Mouse (Mus musculus) forebrain, embryonic 13.5 days (tissue): ENCODE measurements around the gene Ccdc181. TPM values are rescaled to one million over a fixed set of nuclear protein-coding genes. Genes with fewer than 3 reads are reported as not detected.

Source experiments
- ATAC-seq: fragments of 200-750 bp; cut with Nextera tagmentation; 2 replicates; pipeline ENCODE4 v1.8.0; 2017
- H3K27ac ChIP-seq: fragments of 300-500 bp; sonication (generic); 2 replicates; pipeline ENCODE4 v1.5.1; 2015; ENCODE audit warnings: inconsistent platforms, mild to moderate bottlenecking, moderate library complexity
- H3K27me3 ChIP-seq: fragments of 300-500 bp; sonication (generic); 2 replicates; pipeline ENCODE4 v1.6.1; 2015; ENCODE audit warnings: mild to moderate bottlenecking, inconsistent platforms
- H3K36me3 ChIP-seq: fragments of 300-500 bp; sonication (generic); 2 replicates; pipeline ENCODE4 v1.6.1; 2015; ENCODE audit warnings: mild to moderate bottlenecking, inconsistent platforms; ENCODE audit not compliant: poor library complexity, severe bottlenecking
- H3K4me1 ChIP-seq: fragments of 300-500 bp; sonication (generic); 2 replicates; pipeline ENCODE4 v1.6.1; 2015; ENCODE audit warnings: inconsistent platforms
- H3K4me2 ChIP-seq: fragments of 300-500 bp; sonication (generic); 2 replicates; pipeline ENCODE4 v1.6.1; 2015; ENCODE audit warnings: inconsistent platforms, mild to moderate bottlenecking, moderate library complexity
- H3K4me3 ChIP-seq: fragments of 300-500 bp; sonication (generic); 2 replicates; pipeline ENCODE4 v1.5.1; 2015; ENCODE audit warnings: mild to moderate bottlenecking, inconsistent platforms
- H3K9ac ChIP-seq: fragments of 300-500 bp; sonication (generic); 2 replicates; pipeline ENCODE4 v1.6.1; 2015; ENCODE audit warnings: mild to moderate bottlenecking, inconsistent platforms
- H3K9me3 ChIP-seq: fragments of 300-500 bp; sonication (generic); replicated peaks from 2 replicates; pipeline ENCODE4 v1.6.1; 2016; ENCODE audit warnings: inconsistent platforms
- WGBS: fragments of 180-500 bp; shearing (Covaris S2); methylation state at CpG from one replicate; pipeline ENCODE4 v1.1.7; 2015; 5-methylcytosine and 5-hydroxymethylcytosine counted together
- polyA plus RNA-seq: library from polyadenylated mRNA; unstranded; fragments of >200 nt; fragmentation: Nextera tagmentation; extraction: Ambion mirVana; gene quantifications from 2 replicates; pipeline ENCODE4 v1.2.1, GENCODE M21; 2015

Gene Ccdc181
- polyA plus RNA-seq, 1 experiment from 2014 or later, result 17.3 TPM

GRCm38 (mm10) chr1:164319542-164320140, 44.3 kb downstream of the Ccdc181 start:
- Histone ChIP-seq H3K9ac (no peak overlapping the region), H3K27ac (peak overlapping the region; percentile 7; the same call in 1 of the 2 replicates), H3K9me3 (no peaks in the 10 kb centered on the region), H3K27me3 (no peaks in the 10 kb centered on the region), H3K4me2 (no peak overlapping the region), H3K4me3 (no peak overlapping the region), H3K4me1 (0 out of 2 replicates have a peak, but pooled peaks cover 7% of the 10 kb centered on the region), H3K36me3 (no peaks in the 10 kb centered on the region)
- whole genome bisulfite sequencing, result 86% methylated on average over 14 of the region's 14 CpGs
- ATAC-seq, result no peak

DNA sequence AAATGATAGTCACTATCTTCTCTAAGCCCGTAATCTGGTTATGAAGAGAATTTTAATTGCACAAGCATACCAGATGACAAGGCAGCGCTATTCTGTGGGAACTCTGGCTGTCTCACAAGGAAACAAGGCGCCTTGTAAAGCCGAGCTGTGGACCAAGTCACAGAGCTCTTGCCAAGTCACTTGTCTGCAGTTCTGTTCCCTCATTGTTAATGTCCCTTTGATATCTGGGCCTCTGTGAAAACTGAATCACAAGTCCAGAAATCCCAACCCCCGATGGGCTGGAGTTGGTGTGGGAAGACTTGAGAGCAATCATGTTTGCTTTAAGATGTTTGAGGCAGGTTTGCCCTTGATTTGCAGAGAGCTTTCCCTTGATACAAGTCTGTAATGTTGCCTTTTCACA, 45.3 kb downstream of the Ccdc181 start:
- no peak overlapping the region for H3K9ac ChIP-seq
- H3K4me1 ChIP-seq, result 0 out of 2 replicates have a peak, but pooled peaks cover 7% of the 10 kb centered on the region
- no peaks in the 10 kb centered on the region for H3K27me3 ChIP-seq
- H3K4me3 ChIP-seq, result no peak overlapping the region
- ATAC-seq, result no peak
- H3K36me3 ChIP-seq, result no peaks in the 10 kb centered on the region
- WGBS, result 55% methylated on average over 5 of the region's 5 CpGs
- no peak overlapping the region for H3K4me2 ChIP-seq
- no peaks in the 10 kb centered on the region for H3K9me3 ChIP-seq
- 0 out of 2 replicates have a peak overlapping the region, but pooled peaks have one; percentile 48 for H3K27ac ChIP-seq

- H3K9ac ChIP-seq, result no peak overlapping the region
- ATAC-seq, result no peak
These were observed 46.0 kb downstream of the Ccdc181 start for GRCm38 (mm10) chr1:164321408-164321807.

GRCm38 (mm10) chr1:164322987-164323650, 47.7 kb downstream of the Ccdc181 start:
- 89% methylated on average over 8 of the region's 8 CpGs for WGBS

More at GRCm38 (mm10) chr1:164321408-164321807, 46.0 kb downstream of the Ccdc181 start:
- Histone ChIP-seq H3K4me2 (no peak overlapping the region), H3K36me3 (no peaks in the 10 kb centered on the region), H3K27me3 (no peaks in the 10 kb centered on the region), H3K4me1 (0 out of 2 replicates have a peak, but pooled peaks cover 7% of the 10 kb centered on the region), H3K27ac (peak overlapping the region; percentile 48; the same call in 1 of the 2 replicates), H3K9me3 (no peaks in the 10 kb centered on the region), H3K4me3 (no peak overlapping the region)
- 77% methylated on average over 10 of the region's 10 CpGs for whole genome bisulfite sequencing

DNA sequence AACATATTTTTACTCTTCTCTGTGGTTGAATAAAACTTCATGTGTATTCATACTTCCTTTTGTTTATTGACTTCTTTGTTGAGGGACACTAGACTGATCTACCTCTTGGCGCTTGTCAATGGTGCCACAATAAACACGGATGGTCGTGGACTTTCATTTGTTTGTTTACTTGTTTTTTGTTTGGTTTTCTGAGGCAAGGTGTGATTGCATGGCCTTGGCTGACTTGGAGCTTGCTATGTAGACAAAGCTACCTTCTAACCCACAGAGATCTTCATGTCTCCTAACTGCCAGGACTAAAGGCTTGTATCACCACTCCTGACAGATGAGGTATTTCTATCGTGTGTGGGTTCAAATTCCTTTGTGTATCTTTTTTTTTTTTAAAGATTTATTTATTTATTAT, 48.8 kb downstream of the Ccdc181 start:
- 94% methylated on average over 4 of the region's 4 CpGs for WGBS
- no peak overlapping the region for H3K4me2 ChIP-seq
- no peak overlapping the region for H3K9ac ChIP-seq
- no peak overlapping the region for H3K27ac ChIP-seq
- no peak for ATAC-seq
- H3K27me3 ChIP-seq, result no peaks in the 10 kb centered on the region
- peaks cover 11% of the 10 kb centered on the region for H3K4me1 ChIP-seq
- peaks cover 9% of the 10 kb centered on the region for H3K36me3 ChIP-seq
- no peaks in the 10 kb centered on the region for H3K9me3 ChIP-seq
- no peak overlapping the region for H3K4me3 ChIP-seq

More at GRCm38 (mm10) chr1:164322987-164323650, 47.7 kb downstream of the Ccdc181 start:
- no peak overlapping the region for H3K27ac ChIP-seq
- peaks cover 11% of the 10 kb centered on the region for H3K4me1 ChIP-seq
- H3K36me3 ChIP-seq, result peaks cover 1% of the 10 kb centered on the region
- no peaks in the 10 kb centered on the region for H3K27me3 ChIP-seq
- no peak overlapping the region for H3K4me2 ChIP-seq
- H3K9me3 ChIP-seq, result no peaks in the 10 kb centered on the region
- no peak overlapping the region for H3K9ac ChIP-seq
- ATAC-seq, result no peak
- H3K4me3 ChIP-seq, result no peak overlapping the region

DNA sequence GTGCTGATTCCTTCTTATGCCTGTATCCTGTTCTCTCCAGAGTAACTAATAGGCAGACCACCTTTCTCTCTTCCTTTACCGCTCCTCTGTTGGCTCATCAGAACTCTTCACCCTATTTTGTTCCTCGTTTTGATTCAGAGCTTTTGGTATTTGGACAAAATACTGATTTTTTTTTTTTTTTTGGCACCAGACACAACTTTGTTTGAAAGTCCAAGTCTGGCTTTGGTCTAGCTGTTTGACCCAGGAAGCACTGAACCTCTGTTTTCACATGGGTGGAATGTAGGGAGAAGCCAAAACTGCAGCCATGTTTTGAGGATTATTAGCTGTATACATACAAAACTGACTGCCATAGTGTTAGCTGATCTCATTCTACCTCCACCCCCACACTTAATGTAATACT, 49.5 kb downstream of the Ccdc181 start:
- Histone ChIP-seq H3K4me2 (no peak overlapping the region), H3K9me3 (no peaks in the 10 kb centered on the region), H3K9ac (no peak overlapping the region), H3K4me3 (no peak overlapping the region), H3K27ac (no peak overlapping the region), H3K4me1 (peaks cover 8% of the 10 kb centered on the region), H3K36me3 (peaks cover 10% of the 10 kb centered on the region), H3K27me3 (no peaks in the 10 kb centered on the region)
- ATAC-seq, result no peak
- WGBS, result 88% methylated on average over 2 of the region's 2 CpGs

- no peaks in the 10 kb centered on the region for H3K9me3 ChIP-seq
- H3K4me3 ChIP-seq, result no peak overlapping the region
- H3K27ac ChIP-seq, result no peak overlapping the region
- H3K4me1 ChIP-seq, result peaks cover 4% of the 10 kb centered on the region
- no peaks in the 10 kb centered on the region for H3K27me3 ChIP-seq
- 54% methylated on average over 6 of the region's 6 CpGs for WGBS
- peaks cover 20% of the 10 kb centered on the region for H3K36me3 ChIP-seq
- H3K4me2 ChIP-seq, result no peak overlapping the region
- peak; percentile 79; the same call in 1 of the 2 replicates for ATAC-seq
- no peak overlapping the region for H3K9ac ChIP-seq
These were observed 51.3 kb downstream of the Ccdc181 start for GRCm38 (mm10) chr1:164326600-164327155.

DNA sequence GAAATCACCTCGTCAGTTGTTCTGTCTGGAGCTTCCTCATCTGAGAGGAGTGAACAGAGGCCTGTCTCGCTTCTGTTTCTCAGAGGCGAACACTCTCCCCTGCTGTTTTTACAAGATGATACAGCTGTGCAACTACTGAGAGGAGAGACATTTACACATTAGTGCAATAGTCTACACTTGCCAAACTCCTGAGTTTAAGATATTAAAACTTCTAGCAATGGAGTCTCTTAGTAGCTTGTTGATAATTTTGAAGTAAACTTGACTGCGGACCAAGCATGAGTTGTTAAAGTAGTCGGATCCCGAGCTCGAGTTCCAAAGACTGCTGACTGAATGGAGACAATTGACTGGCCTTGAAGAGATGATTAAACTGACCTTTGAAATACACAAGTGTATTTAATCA, 52.4 kb downstream of the Ccdc181 start:
- ATAC-seq, result no peak
- no peak overlapping the region for H3K4me3 ChIP-seq
- no peak overlapping the region for H3K4me2 ChIP-seq
- H3K9me3 ChIP-seq, result no peaks in the 10 kb centered on the region
- H3K27me3 ChIP-seq, result no peaks in the 10 kb centered on the region
- no peak overlapping the region for H3K27ac ChIP-seq
- WGBS, result 74% methylated on average over 7 of the region's 7 CpGs
- H3K9ac ChIP-seq, result no peak overlapping the region
- H3K36me3 ChIP-seq, result peaks cover 23% of the 10 kb centered on the region
- peaks cover 4% of the 10 kb centered on the region for H3K4me1 ChIP-seq

GRCm38 (mm10) chr1:164332559-164332958, 57.2 kb downstream of the Ccdc181 start:
- Histone ChIP-seq H3K9ac (no peak overlapping the region), H3K4me1 (no peaks in the 10 kb centered on the region), H3K27ac (no peak overlapping the region), H3K4me3 (no peak overlapping the region), H3K4me2 (no peak overlapping the region), H3K27me3 (no peaks in the 10 kb centered on the region), H3K36me3 (peaks cover 35% of the 10 kb centered on the region), H3K9me3 (no peaks in the 10 kb centered on the region)
- 91% methylated on average over 11 of the region's 11 CpGs for WGBS
- no peak for ATAC-seq

- Histone ChIP-seq H3K27ac (no peak overlapping the region), H3K4me2 (no peak overlapping the region), H3K36me3 (peaks cover 29% of the 10 kb centered on the region), H3K4me3 (no peak overlapping the region), H3K9me3 (no peaks in the 10 kb centered on the region), H3K9ac (no peak overlapping the region), H3K4me1 (no peaks in the 10 kb centered on the region), H3K27me3 (no peaks in the 10 kb centered on the region)
- ATAC-seq, result no peak
- WGBS, result 91% methylated on average over 3 of the region's 3 CpGs
These were observed 60.0 kb downstream of the Ccdc181 start for GRCm38 (mm10) chr1:164335435-164335834.

DNA sequence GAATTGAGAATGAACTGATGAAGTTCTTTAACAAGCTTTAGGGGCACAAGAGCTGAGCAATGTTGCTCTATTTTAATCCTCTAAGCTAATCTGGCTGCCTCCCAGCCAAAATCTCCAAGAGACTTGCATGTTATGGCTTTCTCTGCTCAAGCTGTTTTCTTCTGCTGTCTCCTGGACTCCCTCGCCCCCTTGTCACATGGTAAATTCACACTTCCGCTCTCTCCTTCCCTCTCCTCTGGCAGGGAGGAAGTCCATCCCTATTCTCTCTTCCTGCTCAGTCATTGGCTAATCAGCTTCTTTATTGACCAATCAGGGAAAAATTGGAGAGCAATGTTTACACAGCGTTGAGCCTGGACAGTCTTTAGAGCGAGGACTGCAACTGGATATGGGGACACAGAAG, 60.5 kb downstream of the Ccdc181 start:
- no peak overlapping the region for H3K4me3 ChIP-seq
- WGBS, result 94% methylated on average over 4 of the region's 4 CpGs
- H3K9me3 ChIP-seq, result no peaks in the 10 kb centered on the region
- no peak overlapping the region for H3K4me2 ChIP-seq
- no peak overlapping the region for H3K9ac ChIP-seq
- no peak overlapping the region for H3K27ac ChIP-seq
- H3K4me1 ChIP-seq, result no peaks in the 10 kb centered on the region
- H3K27me3 ChIP-seq, result no peaks in the 10 kb centered on the region
- H3K36me3 ChIP-seq, result peaks cover 25% of the 10 kb centered on the region
- ATAC-seq, result no peak
